Mouse (Mus musculus): ENCODE measurements at regions not wholly inside any gene's neighbourhood (a gene's known extent, or its start where the extent isn't known, plus 50 kb on each side); places are given as distances from the start of the nearest gene placed in this dataset.

- DNase-seq (ENCODE audit: low spot score in 2 of 2): no peak
Observed at GRCm38 (mm10) chr5:26338191-26338590, 80.7 kb downstream of the Gm7361 start.

GRCm38 (mm10) chr5:26339266-26339665 lies 81.8 kb downstream of the Gm7361 start:
- DNase-seq (ENCODE audit: low spot score in 2 of 2): no peak

- DNase-seq (ENCODE audit: low spot score in 2 of 2): no peak
Observed at GRCm38 (mm10) chr5:26355156-26355555, 97.7 kb downstream of the Gm7361 start.

GRCm38 (mm10) chr5:26359082-26359481 lies 101.6 kb downstream of the Gm7361 start:
- peak in 1 of 2 experiments; percentile 2 for DNase-seq (ENCODE audit: low spot score in 2 of 2)

DNA sequence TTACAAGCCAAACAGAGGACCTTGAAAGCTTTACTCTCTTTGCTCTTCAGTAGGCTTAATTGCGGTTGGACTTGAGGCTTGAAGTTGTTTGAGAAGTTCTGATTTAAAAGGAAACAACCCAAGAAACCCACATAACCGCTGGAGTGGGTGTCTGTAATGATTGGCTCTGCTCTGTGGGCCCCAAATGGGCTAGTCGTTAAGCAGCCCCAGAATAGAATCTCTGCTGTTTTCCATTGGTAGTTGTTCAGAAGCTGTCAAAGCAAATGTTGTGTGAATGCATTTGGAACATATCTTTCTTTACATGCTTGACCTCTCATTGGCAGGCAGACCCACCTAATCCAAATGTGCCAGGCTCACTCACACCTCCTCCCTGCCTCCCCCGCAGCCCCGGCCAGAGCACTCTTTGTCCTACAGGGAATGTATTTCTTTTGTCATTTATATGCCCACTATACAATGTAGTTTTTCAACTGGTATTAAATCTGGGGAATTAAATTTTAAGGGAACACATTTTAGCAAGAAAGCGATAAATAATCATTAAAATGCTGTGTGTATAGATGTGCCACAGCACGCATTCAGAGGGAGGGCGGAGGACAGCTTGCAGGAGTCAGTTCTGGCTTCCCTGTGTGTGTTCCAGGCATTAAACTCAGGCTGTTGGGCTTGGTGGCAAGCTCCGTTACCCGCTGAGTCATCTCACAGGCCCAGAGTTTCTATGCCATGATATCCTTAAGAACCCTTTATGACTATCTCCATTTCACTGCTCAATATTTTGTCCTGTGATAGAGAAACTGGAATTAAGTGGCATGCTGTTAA lies 116.9 kb downstream of the Gm7361 start:
- no peak for DNase-seq (ENCODE audit: low spot score in 2 of 2)

DNA sequence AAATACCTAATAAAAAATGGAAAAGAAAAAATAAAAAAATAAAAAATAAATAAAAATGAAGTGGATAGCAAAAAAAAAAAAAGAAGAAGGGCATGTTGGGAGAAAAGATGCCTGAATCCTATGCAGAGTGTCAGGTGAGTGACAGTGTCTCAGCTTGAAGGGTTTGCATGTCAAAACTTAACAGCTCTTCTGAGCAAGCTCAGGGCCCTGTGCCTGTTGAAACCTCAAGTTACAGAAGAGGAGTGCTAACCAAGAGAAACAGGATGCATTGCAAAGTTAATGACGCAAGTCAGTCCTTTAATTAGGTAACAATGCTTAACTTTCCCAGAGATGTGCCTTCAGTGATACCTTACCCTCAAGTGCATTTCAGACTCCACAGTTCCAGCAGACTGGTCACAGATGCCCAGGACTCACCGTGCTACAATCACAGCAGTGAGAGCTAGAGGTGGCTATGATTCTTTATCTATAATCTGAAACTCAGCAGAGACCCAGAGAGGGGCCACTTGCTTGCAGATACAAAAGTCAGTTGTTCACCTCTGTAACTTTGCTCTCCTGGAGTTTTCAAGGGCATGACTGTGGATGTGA lies 149.7 kb downstream of the Gm7361 start:
- no peak for DNase-seq (ENCODE audit: low spot score in 2 of 2)

GRCm38 (mm10) chr5:26413185-26413584 lies 155.7 kb downstream of the Gm7361 start:
- DNase-seq (ENCODE audit: low spot score in 2 of 2): no peak

- no peak for DNase-seq (ENCODE audit: low spot score in 2 of 2)
Observed at GRCm38 (mm10) chr5:26444331-26445200, 187.1 kb downstream of the Gm7361 start.

GRCm38 (mm10) chr5:26451306-26451705 lies 193.8 kb downstream of the Gm7361 start:
- DNase-seq (ENCODE audit: low spot score in 2 of 2): no peak

GRCm38 (mm10) chr5:26457627-26458026 lies 200.1 kb downstream of the Gm7361 start:
- no peak for DNase-seq (ENCODE audit: low spot score in 2 of 2)

GRCm38 (mm10) chr5:26466666-26467065 lies 209.2 kb downstream of the Gm7361 start:
- no peak for DNase-seq (ENCODE audit: low spot score in 2 of 2)

DNA sequence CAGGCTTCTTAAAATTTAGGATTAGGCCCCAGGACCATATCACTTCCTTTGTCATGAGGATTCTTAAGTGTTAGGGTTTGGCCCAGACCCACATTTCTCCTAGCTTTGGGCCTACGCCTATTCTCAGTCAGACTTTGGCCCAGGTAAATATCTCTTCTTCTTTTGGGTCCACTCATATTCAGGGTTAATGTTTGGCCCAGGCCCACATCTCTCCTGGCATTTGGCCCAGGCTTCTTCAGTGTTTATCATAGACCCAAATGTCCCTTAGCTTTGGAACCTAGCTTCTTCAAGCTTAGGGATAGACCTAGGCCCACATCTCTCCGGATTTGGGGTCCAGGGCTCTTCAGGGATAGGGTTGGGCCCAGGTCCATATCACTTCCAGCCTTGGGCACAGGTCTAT lies 228.2 kb downstream of the Gm7361 start:
- no peak for DNase-seq (ENCODE audit: low spot score in 2 of 2)

DNA sequence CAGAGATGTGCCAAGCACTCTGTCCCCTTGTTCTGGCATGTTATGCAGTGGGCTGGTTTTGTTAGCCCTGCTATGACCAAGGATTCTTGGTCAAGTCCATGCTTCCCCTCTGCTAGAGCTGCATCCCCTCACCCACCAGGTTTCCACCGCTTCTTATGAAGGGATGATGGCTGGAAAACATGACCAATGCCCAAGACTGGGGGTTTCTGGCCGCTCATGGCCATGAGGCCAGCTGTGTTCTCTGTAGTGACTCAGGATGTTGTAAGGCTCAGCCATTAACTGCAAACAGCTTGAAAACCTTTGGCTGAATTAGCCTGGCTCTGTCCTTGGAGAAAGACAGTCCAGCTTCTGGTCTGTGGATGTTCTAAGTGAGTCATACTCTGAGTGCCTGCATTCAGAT lies 236.5 kb downstream of the Gm7361 start:
- no peak for DNase-seq (ENCODE audit: low spot score in 2 of 2)

GRCm38 (mm10) chr5:26497641-26498430 lies 240.3 kb downstream of the Gm7361 start:
- DNase-seq (ENCODE audit: low spot score in 2 of 2): no peak

DNA sequence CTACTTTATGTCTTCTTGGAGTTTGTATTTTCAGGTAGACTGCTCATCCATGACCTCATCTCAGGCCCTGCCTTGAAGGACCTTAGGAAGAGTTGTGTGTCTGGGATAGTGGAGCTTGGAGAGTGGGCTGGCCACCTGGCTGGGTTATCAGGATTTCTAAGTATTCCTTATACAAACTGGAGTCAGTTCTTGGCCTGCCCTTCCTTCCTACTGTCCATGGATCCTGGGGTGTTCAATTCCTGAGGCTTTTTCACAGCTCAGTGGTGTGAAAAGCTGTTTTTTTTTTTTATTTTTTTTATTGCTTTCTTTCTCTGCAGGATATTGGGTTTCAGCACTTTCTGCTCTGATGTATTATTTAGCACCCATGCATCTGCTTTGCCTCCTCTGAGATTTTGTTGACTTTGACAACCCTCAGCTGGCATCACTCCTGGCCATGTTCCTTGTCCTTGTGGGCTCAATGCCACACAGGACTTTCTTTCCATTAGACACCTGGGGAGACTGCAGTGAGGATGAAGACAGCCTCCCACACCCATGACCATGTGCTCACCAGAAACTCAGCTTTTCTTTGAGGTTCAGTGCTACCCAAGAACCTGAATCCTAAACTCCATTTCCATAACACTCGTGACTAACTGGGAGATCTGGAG lies 252.2 kb downstream of the Gm7361 start:
- no peak for DNase-seq (ENCODE audit: low spot score in 2 of 2)

DNA sequence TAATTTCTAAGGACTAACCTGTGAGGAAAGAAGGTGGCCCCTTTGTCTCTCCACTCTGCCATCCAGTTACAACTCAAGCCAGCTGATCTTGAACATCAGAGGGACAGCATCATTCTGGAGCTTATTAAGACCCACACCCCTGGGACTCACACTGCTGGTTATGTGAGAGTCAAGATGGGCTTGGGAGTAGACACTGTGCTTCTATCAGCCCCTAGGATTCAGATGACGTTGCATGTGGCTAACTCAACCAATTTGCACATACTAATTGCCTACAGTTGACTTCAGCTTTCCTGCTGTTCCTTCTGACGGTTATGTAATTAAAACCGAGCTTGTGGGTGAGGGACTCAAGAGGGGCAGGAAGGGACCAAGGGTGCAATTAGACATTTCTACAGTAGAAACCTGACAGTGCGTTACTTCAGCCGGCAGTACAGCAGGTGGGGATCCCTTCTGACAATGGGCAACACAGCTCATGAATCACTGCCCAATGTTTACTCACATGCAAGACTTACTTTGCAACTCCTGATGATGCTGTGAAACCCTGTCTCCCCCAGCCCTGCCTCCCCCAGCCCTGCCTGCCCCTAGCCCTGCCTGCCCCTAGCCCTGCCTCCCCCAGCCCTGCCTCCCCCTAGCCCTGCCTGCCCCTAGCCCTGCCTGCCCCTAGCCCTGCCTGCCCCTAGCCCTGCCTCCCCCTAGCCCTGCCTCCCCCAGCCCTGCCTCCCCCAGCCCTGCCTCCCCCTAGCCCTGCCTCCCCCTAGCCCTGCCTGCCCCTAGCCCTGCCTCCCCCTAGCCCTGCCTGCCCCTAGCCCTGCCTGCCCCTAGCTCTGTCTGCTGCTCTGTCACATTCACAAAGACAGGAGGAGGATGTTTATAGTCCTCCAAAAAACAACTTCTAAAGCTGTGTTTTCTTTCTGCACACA lies 255.8 kb downstream of the Gm7361 start:
- no peak for DNase-seq (ENCODE audit: low spot score in 2 of 2)

DNA sequence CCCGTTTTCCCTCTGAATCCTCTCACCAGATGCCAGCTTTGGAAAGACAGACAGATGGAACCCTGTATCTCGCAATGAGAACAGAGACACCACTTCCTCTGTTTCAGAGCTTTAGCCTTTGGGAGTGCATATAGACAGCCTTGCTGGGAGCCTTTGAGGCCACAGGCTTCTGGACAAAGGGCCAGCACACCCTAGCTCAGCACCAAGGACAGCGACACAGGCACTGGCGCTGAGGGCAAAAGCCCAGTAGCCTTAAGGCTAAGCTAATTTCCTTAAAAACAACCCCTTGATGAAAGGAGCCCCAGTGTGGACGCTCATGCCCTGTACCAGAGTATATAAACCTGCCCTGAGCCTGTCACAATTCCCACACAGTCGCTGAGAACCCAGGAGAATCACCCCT lies 278.1 kb downstream of the Gm7361 start:
- no peak for DNase-seq (ENCODE audit: low spot score in 2 of 2)

GRCm38 (mm10) chr5:26563291-26563690 lies 253.7 kb upstream of the Dpp6 start:
- DNase-seq (ENCODE audit: low spot score in 2 of 2): no peak

DNA sequence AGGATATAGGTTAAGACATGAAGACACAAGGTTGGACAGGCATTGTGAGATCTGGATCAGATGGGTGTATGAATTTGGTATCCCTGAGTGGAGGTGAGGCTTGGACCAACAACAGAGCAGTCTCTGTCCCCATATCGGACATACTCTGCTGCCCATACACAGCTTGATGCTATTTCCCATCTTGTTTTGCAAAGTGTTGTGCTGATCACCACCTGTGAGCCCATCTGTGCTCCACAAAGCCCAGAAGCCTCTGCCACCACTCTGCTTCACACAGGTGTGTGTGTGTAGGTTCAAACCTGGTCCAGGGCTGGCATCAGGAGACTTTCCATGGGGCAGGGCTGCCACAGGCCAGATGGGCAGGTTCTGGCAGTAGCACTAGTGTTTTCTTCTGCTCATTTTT lies 252.9 kb upstream of the Dpp6 start:
- no peak for DNase-seq (ENCODE audit: low spot score in 2 of 2)

Measured in left cerebral cortex, adult 18-20 months (tissue).